Mouse (Mus musculus) macrophage (primary cell): ENCODE data around the gene Aktip. TPM values are rescaled to one million over a fixed set of nuclear protein-coding genes. Genes with fewer than 3 reads are reported as not detected.

Experiments
- H3K27ac ChIP-seq: fragments of 350-480 bp; formaldehyde crosslinking; 2 replicates; pipeline ENCODE4 v1.9.0; 2021
- H3K36me3 ChIP-seq: fragments of 350-480 bp; formaldehyde crosslinking; 2 replicates; pipeline ENCODE4 v1.9.0; 2021; ENCODE audit errors: inconsistent target
- H3K4me3 ChIP-seq: fragments of 350-480 bp; formaldehyde crosslinking; 2 replicates; pipeline ENCODE4 v1.9.0; 2021; ENCODE audit errors: inconsistent target
- H3K79me2 ChIP-seq: fragments of 350-480 bp; formaldehyde crosslinking; 2 replicates; pipeline ENCODE4 v1.9.0; 2021; ENCODE audit errors: inconsistent target
- WGBS: methylation state at CpG from one replicate; pipeline ENCODE4 v1.1.7; 2026; ENCODE audit warnings: inconsistent platforms; ENCODE audit not compliant: missing documents; 5-methylcytosine and 5-hydroxymethylcytosine counted together
- polyA plus RNA-seq: library from polyadenylated mRNA; stranded (reverse); fragments of 250-400 nt; gene quantifications from 3 replicates; pipeline ENCODE4 v1.2.4, GENCODE M21; 2018; ENCODE audit warnings: inconsistent platforms
- total RNA-seq, 78 experiments: library from RNA; depleted of rRNA; stranded (reverse); fragments of 250-400 nt; gene quantifications; 1 replicate in 9 of 78; 2 replicates in 24 of 78; 3 replicates in 43 of 78; 4 replicates in 2 of 78; pipeline ENCODE4 v1.2.4; 2018; ENCODE audit warnings: inconsistent platforms in 56 of 78

The Aktip gene
- 10 to 100 TPM in 24 of 26 experiments, 1 to 10 TPM in 2; 7.6 to 38.0 (median 20.6) TPM for total RNA-seq (2018; cell fraction: chromatin; rRNA removed)
- total RNA-seq (2018; cell fraction: cytosol; rRNA removed): 10 to 100 TPM; 13.5 to 29.7 (median 19.2) TPM
- 10 to 100 TPM; 10.3 to 34.5 (median 21.8) TPM for total RNA-seq (2018; cell fraction: nucleus; rRNA removed)
- 21.8 to 32.8 TPM (median 23.2 TPM) in 3 replicates for polyA plus RNA-seq

DNA sequence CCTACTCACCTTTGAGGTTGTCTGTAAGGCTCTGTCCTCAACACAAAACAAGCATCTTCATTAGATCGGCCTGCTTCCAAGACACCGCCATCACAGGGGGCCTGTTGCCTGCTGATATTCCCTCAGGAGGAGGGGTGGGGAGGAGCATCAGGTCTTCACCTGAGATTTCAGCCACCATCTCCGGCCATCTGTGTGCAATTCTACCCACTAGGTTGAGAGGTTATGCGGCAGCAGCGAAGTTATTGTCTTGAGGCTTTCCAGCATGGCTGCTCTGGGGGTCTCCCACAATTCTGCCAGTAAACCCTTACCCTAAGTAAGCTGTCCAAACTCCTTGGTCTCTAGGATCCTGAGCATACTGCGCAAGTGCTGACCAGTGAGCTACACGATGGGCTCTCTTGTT is at the start of gene Aktip:
Gene Aktip (minus strand): TSS at position 101 of the 400 bp plus-strand sequence.
- no peak within 1 kb of the TSS for H3K4me3 ChIP-seq
- no peaks in the 10 kb centered on the region for H3K36me3 ChIP-seq
- H3K79me2 ChIP-seq: no peaks in the 10 kb centered on the region
- 96% methylated on average over 7 of the region's 7 CpGs for WGBS
- H3K27ac ChIP-seq: no peak within 1 kb of the TSS

DNA sequence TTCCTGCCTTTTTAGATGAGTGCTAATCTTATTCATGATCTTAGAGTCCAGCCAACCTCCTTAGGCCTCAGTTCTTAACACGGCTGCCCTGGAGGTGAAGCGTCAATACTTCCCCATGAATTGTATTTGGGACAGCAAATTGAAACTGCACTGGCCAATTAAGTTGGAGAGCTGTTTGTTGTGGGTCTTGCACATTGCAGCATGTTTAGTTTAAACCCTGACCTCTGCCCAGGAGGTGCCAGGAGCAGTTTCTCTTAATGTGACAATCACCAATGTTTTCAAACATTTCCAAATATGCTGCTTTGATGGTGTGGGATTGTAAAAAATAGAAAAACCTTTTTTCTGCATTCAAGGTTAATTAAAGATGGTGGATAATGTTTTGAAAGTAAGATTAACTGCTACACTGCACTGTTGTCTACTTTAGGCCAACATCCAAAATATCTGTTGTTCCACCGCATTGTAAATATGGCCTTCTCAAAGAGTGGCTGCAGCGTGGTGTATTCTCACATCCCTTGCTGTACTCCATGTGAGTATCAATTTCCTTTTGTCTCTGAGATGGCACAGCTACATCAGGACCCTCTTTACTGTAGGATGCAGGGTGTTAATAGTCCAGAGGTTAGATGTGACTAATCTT is 46.2 kb upstream of the Aktip start:
- no peak overlapping the region for H3K4me3 ChIP-seq

DNA sequence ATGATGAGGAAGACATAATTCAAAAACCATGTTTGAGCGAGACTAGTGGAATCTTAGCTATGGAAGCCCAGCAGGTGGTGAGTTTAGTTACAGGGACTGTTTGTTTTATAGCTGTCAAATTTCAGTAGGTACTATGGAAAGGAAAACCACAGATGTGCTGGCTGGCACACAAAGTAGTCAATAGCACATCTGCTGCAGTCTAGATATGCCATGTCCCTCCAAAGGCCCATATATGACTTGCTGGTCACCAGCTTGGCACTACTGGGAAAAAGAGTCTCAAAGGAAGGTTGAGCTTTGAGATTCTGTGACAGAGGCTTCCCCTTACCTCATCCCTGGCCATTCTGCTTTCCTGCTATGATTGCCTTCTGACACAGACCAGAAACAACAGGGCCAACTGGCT is 42.9 kb upstream of the Aktip start:
- no peaks in the 10 kb centered on the region for H3K79me2 ChIP-seq
- H3K36me3 ChIP-seq: no peaks in the 10 kb centered on the region
- no peak overlapping the region for H3K27ac ChIP-seq
- WGBS: 100% methylated on average over 1 of the region's 1 CpGs
- no peak overlapping the region for H3K4me3 ChIP-seq

More for the DNA sequence above, 46.2 kb upstream of the Aktip start:
- Histone ChIP-seq H3K36me3 (no peaks in the 10 kb centered on the region), H3K79me2 (no peaks in the 10 kb centered on the region), H3K27ac (no peak overlapping the region)
- 99% methylated on average over 4 of the region's 4 CpGs for WGBS

DNA sequence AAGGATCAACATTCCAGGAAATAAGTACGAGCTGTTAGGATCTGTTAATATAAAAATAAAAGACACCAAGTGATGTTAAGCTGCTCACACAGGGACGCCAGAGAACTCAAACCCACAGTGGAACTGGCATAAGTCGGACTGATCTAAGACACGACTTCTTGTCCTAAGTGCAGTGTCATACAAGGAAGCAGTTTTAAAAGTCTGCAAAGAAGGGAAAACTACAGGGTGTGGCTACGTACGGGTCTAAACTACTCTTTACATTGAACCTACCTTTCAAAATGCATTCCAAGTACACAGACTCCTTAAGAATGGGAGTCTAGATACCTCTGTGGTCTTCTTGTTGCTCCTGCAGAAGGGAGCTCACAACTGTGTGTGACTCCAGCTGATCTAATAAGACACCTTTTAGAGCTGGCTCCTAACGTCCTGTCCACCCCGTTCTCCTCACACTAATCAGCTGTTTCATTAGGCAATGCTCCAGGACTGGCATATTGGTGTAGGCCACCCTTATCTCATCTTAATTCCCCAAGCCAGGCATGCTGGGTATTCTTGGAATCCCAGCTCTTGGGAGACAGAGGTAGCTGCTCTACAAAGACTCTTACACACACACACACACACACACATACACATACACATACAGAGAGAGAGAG is 42.2 kb upstream of the Aktip start:
- Histone ChIP-seq H3K27ac (no peak overlapping the region), H3K79me2 (no peaks in the 10 kb centered on the region), H3K36me3 (no peaks in the 10 kb centered on the region), H3K4me3 (no peak overlapping the region)
- WGBS: 75% methylated on average over 8 of the region's 8 CpGs

- H3K79me2 ChIP-seq: no peaks in the 10 kb centered on the region
- WGBS: 96% methylated on average over 5 of the region's 5 CpGs
- no peak overlapping the region for H3K27ac ChIP-seq
These were observed 41.6 kb upstream of the Aktip start for GRCm38 (mm10) chr8:91241371-91241770.

GRCm38 (mm10) chr8:91237191-91237590 is 37.4 kb upstream of the Aktip start:
- H3K27ac ChIP-seq: no peak overlapping the region
- no peaks in the 10 kb centered on the region for H3K79me2 ChIP-seq
- H3K36me3 ChIP-seq: no peaks in the 10 kb centered on the region
- WGBS: 100% methylated on average over 2 of the region's 2 CpGs
- no peak overlapping the region for H3K4me3 ChIP-seq

More at GRCm38 (mm10) chr8:91241371-91241770, 41.6 kb upstream of the Aktip start:
- Histone ChIP-seq H3K36me3 (no peaks in the 10 kb centered on the region), H3K4me3 (no peak overlapping the region)

DNA sequence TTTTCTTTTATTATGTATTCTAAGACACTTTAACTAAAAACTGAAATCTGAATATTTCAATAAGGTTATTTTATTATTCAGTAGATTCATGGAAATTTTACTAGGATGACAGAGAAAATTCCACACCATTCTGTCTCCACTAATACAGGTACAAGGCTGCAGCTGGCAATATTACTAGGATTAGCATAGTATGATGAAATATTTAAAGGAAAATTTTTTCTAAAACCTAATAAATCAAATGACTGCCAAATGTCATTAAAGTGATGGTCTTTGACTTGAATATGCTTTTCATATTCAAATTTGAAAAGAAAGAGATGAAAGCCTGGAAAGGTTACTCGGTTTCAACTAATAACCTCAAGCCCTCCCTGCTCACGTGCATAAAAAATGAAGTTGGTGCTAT is 34.3 kb upstream of the Aktip start:
- no peak overlapping the region for H3K4me3 ChIP-seq
- WGBS: 94% methylated on average over 2 of the region's 2 CpGs

GRCm38 (mm10) chr8:91227421-91227841 is 27.7 kb upstream of the Aktip start:
- WGBS: 95% methylated on average over 7 of the region's 7 CpGs
- no peak overlapping the region for H3K4me3 ChIP-seq
- H3K36me3 ChIP-seq: no peaks in the 10 kb centered on the region
- H3K27ac ChIP-seq: no peak overlapping the region
- H3K79me2 ChIP-seq: no peaks in the 10 kb centered on the region

More for the DNA sequence above, 34.3 kb upstream of the Aktip start:
- Histone ChIP-seq H3K27ac (no peak overlapping the region), H3K79me2 (no peaks in the 10 kb centered on the region), H3K36me3 (no peaks in the 10 kb centered on the region)

DNA sequence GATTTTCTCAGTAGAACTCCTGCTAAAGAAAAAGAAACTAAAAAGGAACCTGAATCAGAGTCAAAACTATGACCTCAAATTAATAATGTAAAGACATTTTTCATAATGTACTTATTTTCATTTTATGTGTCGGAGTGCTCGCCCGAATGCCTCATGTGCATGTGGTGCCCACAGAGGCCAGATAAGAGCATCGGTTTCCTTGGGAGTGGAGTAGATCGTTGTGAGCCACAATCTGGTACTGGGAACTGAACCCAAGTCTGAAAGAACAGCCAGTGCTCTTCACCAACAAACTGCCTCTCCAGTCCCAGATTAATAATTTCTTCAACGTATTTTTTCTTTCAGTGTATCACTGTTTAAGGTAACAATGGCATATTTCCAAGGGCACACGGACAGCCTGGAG is 24.5 kb upstream of the Aktip start:
- WGBS: 93% methylated on average over 6 of the region's 7 CpGs
- Histone ChIP-seq H3K27ac (no peak overlapping the region), H3K36me3 (no peaks in the 10 kb centered on the region), H3K79me2 (no peaks in the 10 kb centered on the region), H3K4me3 (no peak overlapping the region)

GRCm38 (mm10) chr8:91221841-91222240 is 22.1 kb upstream of the Aktip start:
- Histone ChIP-seq H3K36me3 (no peaks in the 10 kb centered on the region), H3K4me3 (no peak overlapping the region), H3K79me2 (no peaks in the 10 kb centered on the region), H3K27ac (no peak overlapping the region)
- WGBS: 100% methylated on average over 2 of the region's 2 CpGs

DNA sequence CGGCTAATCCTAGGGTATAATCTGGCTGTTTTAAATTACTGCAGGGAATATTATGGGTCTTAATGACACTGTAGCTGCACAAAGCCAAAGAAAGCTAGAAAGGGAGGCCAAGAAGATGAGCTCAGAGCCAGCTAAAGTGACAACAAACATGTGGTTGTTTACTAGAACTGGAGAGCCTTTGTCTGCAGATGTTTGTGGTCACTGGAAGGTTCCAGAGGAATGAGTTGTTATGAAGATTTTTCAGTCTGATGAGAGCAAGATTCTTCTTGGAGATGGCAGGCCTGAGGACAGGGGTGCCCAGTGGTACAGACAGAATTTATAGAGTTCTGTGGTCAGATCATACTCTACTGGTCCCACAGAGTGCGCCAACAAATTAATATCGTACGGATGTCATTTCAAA is 18.5 kb upstream of the Aktip start:
- Histone ChIP-seq H3K27ac (no peak overlapping the region), H3K4me3 (no peak overlapping the region), H3K36me3 (no peaks in the 10 kb centered on the region), H3K79me2 (no peaks in the 10 kb centered on the region)
- WGBS: 99% methylated on average over 4 of the region's 4 CpGs

- Histone ChIP-seq H3K79me2 (no peaks in the 10 kb centered on the region), H3K27ac (no peak overlapping the region), H3K36me3 (no peaks in the 10 kb centered on the region), H3K4me3 (no peak overlapping the region)
- WGBS: 72% methylated on average over 5 of the region's 5 CpGs
These were observed 17.5 kb upstream of the Aktip start for GRCm38 (mm10) chr8:91217062-91217905.

DNA sequence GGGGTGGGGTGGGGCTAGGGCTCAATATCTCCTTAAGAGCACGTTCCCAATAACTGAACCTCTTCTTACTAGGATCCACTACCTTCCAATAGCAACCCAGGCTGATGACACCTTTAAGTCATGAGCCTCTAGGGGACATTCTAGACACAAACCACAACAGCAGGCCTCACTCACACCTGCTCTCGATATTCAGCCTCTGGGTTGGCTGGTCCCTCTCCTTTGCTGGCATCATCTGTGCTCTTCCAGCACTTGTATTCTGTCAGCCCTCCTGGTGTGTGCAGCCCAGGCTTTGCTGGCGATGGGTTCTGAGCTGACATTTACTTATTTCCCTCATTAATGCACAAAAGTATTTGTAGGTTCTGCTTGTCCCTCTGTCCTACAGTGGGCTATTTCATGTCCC is 14.5 kb upstream of the Aktip start:
- Histone ChIP-seq H3K4me3 (no peak overlapping the region), H3K79me2 (no peaks in the 10 kb centered on the region), H3K27ac (no peak overlapping the region), H3K36me3 (no peaks in the 10 kb centered on the region)
- WGBS: 83% methylated on average over 3 of the region's 3 CpGs

DNA sequence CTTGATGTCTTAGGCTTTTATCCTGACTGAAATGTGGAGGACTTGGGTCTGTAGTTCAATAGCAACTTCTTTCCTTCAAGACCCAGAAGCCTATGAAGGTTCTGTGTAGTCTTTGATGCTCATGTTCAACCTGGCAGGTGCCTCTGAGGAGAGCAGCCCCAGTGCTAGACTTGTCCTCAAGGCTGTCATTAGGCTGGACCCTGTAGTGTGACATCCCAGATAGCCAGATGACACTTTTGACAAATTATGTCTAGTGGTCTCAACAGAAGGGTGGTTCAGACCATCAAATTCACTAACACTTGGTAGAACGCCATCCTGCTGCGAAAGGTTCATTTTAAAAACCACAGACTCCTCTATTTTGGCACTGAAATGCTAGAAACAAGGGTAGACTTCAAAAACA is 13.2 kb upstream of the Aktip start:
- no peak overlapping the region for H3K4me3 ChIP-seq
- no peaks in the 10 kb centered on the region for H3K79me2 ChIP-seq
- no peaks in the 10 kb centered on the region for H3K36me3 ChIP-seq
- H3K27ac ChIP-seq: no peak overlapping the region
- WGBS: 100% methylated on average over 2 of the region's 2 CpGs
